Mouse (Mus musculus): Measurements from ENCODE around the gene Cope. TPM values are rescaled to one million over a fixed set of nuclear protein-coding genes. Genes with fewer than 3 reads are reported as not detected.

Cope gene
- total RNA-seq (2021): 100 to 1,000 TPM; 188 to 192 TPM
- long read RNA-seq, experiment 1, transcript Cope-201 (10 exons, 1,300 nt): major isoform, 293 of 338 reads
- long read RNA-seq, experiment 1, partial matches to known transcripts: 18 of 338 reads
- long read RNA-seq, experiment 1, other reads (novel, unspliced or antisense): 23 of 338 reads
- long read RNA-seq, experiment 2, transcript Cope-204 (8 exons, 2,753 nt): minor isoform, 6 of 340 reads
- long read RNA-seq, experiment 2, transcript Cope-201 (10 exons, 1,300 nt): major isoform, 265 of 340 reads
- long read RNA-seq, experiment 2, partial matches to known transcripts: 36 of 340 reads
- long read RNA-seq, experiment 2, other reads (novel, unspliced or antisense): 30 of 340 reads

DNA sequence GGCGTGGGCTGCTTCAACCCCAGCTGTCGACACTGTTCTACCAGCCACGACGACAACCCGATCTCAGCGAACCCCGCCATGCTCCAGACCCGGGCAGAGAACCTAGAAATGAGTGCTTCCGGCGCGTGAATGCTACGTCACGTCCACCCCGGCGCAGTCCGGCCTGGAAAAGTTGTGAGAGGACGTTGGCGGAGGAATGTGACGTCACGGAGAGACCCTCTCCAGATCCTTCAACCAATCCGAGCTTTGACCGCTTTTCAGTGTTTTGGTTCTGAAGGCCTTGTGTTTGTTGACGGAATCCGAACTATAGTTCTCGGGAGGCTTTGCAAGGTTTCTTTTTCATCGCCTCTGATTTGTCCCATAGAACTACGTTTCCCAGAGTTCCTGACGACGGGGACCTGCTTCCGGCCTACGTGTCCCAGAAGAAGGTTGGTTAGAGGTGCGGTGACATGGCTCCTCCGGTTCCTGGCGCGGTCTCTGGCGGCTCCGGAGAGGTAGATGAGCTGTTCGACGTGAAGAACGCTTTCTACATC lies at the start of gene Cope, which contains the start of gene Ddx49:
Cope (plus strand) TSS at position 161 of the 533 bp plus-strand sequence.
Ddx49 (minus strand) TSS at position 132 of the 533 bp plus-strand sequence.
- peak; percentile 74 to 89 for DNase-seq (ENCODE audit: low spot score in 2 of 2)

GRCm38 (mm10) chr8:70254628-70255027 lies 47.7 kb upstream of the Cope start:
- DNase-seq (ENCODE audit: low spot score in 2 of 2): no peak

- DNase-seq (ENCODE audit: low spot score in 2 of 2): no peak
These were observed 44.9 kb upstream of the Cope start for GRCm38 (mm10) chr8:70257456-70257855.

DNA sequence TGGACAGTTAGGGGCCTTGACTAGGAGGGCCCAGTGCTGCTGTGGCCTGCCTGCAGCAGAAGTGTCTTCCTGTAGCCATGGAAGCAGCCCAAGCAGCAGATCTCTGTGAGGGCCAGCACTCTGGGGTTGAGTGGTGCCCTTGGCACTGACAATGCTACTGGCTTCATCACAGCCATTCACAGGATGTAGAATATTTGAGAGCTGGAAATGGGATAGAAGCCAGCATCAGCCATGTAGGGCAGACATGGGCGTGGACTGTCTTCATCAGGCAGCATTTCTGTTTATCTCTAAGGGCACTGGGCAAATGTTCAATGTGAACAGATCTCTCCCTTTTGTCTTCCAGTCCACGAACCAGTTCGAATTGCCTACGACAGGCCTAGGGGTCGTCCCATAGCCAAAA lies 43.7 kb upstream of the Cope start:
- DNase-seq (ENCODE audit: low spot score in 2 of 2): no peak

DNA sequence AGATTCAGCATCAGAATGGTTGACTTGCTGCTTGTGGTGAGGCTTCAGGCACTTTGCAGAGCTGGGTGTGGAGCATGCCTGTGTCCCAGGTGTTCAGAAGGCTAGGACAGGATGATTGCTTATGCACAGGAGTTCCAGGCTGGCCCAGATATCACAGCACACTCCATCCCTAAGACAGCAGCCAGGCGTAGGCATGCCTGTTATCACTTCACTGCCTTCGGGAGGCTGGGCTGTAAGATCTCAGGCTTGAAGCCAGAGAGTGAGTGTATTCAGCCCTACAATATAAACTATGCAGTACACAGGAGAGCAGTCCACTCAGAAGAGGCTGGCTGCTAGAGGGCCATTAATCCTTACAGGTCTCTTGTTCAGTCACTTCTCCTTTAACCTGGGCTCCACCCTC lies 43.3 kb upstream of the Cope start:
- no peak for DNase-seq (ENCODE audit: low spot score in 2 of 2)

DNA sequence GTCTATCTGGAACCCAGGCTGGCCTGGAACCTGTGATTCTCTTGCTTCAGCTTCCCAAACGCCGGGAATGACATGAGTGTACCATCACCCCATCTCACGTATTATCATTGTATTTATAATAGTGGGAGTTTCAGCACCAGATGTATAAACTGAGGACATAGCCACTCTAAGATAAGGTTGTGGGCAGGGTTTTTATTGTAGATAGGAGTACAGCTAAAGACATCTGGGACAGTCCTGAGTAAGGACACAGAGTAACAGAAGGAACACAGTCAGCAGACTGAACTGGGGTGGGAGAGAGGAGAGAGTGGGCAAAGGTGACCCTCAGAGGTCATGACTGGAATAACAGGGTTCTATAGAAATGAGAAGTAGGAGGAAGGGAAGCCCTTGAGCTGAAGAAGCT lies 34.6 kb upstream of the Cope start:
- DNase-seq (ENCODE audit: low spot score in 2 of 2): no peak

- DNase-seq (ENCODE audit: low spot score in 2 of 2): no peak
These were observed 34.0 kb upstream of the Cope start for GRCm38 (mm10) chr8:70268311-70268710.

GRCm38 (mm10) chr8:70268799-70269565 lies 33.3 kb upstream of the Cope start:
- DNase-seq (ENCODE audit: low spot score in 2 of 2): no peak

- no peak for DNase-seq (ENCODE audit: low spot score in 2 of 2)
These were observed 29.4 kb upstream of the Cope start for GRCm38 (mm10) chr8:70272949-70273348.

- no peak for DNase-seq (ENCODE audit: low spot score in 2 of 2)
These were observed 28.0 kb upstream of the Cope start for GRCm38 (mm10) chr8:70274350-70274749.

- no peak for DNase-seq (ENCODE audit: low spot score in 2 of 2)
These were observed 25.8 kb upstream of the Cope start for GRCm38 (mm10) chr8:70276476-70276875.

- DNase-seq (ENCODE audit: low spot score in 2 of 2): no peak
These were observed 24.1 kb upstream of the Cope start for GRCm38 (mm10) chr8:70278175-70278574.

- DNase-seq (ENCODE audit: low spot score in 2 of 2): no peak
These were observed 23.1 kb upstream of the Cope start for GRCm38 (mm10) chr8:70279266-70279665.

- no peak for DNase-seq (ENCODE audit: low spot score in 2 of 2)
These were observed 21.3 kb upstream of the Cope start for GRCm38 (mm10) chr8:70281001-70281400.

GRCm38 (mm10) chr8:70282603-70283135 lies 19.6 kb upstream of the Cope start, which contains the start of gene Homer3:
Gene Homer3, plus strand, starts transcription at chr8:70282827.
- DNase-seq (ENCODE audit: low spot score in 2 of 2): peak; percentile 74 to 86

GRCm38 (mm10) chr8:70283136-70284077 lies 18.9 kb upstream of the Cope start:
- no peak for DNase-seq (ENCODE audit: low spot score in 2 of 2)

DNA sequence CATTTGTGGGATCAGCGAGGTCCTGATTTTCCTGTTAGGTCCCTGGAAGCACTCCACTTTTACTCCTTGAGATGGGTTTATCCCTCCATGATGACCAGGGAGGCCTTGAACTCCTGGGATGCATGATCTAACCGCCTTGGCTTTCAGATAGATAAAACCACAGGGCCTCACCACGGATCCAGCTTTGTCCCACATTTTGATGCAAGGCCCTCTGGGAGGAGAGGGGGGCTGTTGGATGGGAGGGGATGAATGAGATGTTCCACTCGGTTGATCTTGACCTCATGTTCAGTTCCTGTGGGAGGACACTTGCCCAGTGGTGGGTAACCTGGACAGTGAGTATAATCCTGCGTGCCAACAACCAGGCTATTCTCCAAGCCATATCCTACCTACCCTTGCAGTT lies 17.9 kb upstream of the Cope start:
- no peak for DNase-seq (ENCODE audit: low spot score in 2 of 2)

GRCm38 (mm10) chr8:70285304-70285703 lies 17.0 kb upstream of the Cope start:
- DNase-seq (ENCODE audit: low spot score in 2 of 2): no peak

DNA sequence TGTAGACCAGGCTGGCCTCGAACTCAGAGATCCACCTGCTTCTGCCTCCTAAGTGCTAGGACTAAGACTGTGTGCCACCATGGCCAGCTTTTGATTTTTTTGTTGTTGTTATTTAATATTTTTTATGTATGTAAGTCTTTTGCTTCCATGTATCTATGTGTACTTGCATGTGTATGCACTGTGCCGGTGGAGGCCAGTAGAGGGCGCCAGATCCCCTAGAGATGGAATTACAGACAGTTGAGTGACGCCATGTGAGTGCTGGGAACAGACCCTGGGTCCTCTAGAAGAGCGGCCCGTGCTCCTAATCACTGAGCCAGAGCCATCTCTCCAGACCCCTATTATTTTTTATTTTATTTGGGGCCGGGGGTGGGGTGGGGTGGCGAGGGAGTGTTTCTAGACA lies 15.6 kb upstream of the Cope start:
- no peak for DNase-seq (ENCODE audit: low spot score in 2 of 2)

GRCm38 (mm10) chr8:70293988-70294405 lies 8.3 kb upstream of the Cope start:
- DNase-seq (ENCODE audit: low spot score in 2 of 2): no peak

DNA sequence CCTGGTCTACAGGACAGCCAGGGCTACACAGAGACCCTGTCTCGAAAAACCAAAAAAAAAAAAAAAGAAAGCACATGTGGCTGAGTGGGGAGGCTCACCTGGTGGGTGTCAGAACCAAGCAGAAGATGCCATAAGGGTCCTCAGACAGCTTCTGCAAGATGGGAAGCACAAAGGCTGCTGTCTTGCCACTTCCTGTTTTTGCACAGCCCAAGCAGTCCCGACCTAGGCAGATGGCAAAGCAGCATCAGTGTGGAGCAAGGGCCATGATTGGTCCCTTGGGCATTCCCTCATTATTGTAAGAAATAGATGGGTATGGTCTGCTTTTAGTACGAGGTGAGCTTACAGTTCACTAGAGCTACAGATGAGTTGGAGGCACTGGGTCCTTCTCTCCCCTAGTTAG lies 1.4 kb upstream of the Cope start:
- no peak for DNase-seq (ENCODE audit: low spot score in 2 of 2)
